Mouse (Mus musculus) embryo, embryonic 11 days (tissue): ENCODE measurements around the gene Dlg2.
A peak's percentile ranks its signal among the peaks of the same experiment; 100 is the strongest.

Experiments
- DNase-seq: peaks from one replicate; pipeline ENCODE4 v3.0.0-alpha.2; 2015

Dlg2 gene

GRCm38 (mm10) chr7:91456796-91457195 is 980.3 kb downstream of the Dlg2 start:
- DNase-seq = no peak

GRCm38 (mm10) chr7:91457207-91457606 is 980.7 kb downstream of the Dlg2 start:
- DNase-seq = peak; percentile 78

- no peak for DNase-seq
Measured at GRCm38 (mm10) chr7:91461352-91461751, 984.9 kb downstream of the Dlg2 start.

GRCm38 (mm10) chr7:91463256-91463655 is 986.8 kb downstream of the Dlg2 start:
- DNase-seq = no peak

- no peak for DNase-seq
Measured at GRCm38 (mm10) chr7:91467061-91467460, 990.6 kb downstream of the Dlg2 start.

- no peak for DNase-seq
Measured at GRCm38 (mm10) chr7:91479145-91479544, 1002.7 kb downstream of the Dlg2 start.

- DNase-seq = no peak
Measured at GRCm38 (mm10) chr7:91481574-91482197, 1005.2 kb downstream of the Dlg2 start.

- DNase-seq = no peak
Measured at GRCm38 (mm10) chr7:91493234-91493633, 1016.8 kb downstream of the Dlg2 start.

GRCm38 (mm10) chr7:91495526-91495925 is 1019.1 kb downstream of the Dlg2 start:
- no peak for DNase-seq

GRCm38 (mm10) chr7:91511119-91511518 is 1034.6 kb downstream of the Dlg2 start:
- DNase-seq = no peak

- no peak for DNase-seq
Measured at GRCm38 (mm10) chr7:91514445-91514844, 1038.0 kb downstream of the Dlg2 start.

- no peak for DNase-seq
Measured at GRCm38 (mm10) chr7:91516225-91516624, 1039.8 kb downstream of the Dlg2 start.

GRCm38 (mm10) chr7:91525859-91526258 is 1049.4 kb downstream of the Dlg2 start:
- DNase-seq = no peak

GRCm38 (mm10) chr7:91542597-91543285 is 1066.3 kb downstream of the Dlg2 start:
- DNase-seq = peak; percentile 43

GRCm38 (mm10) chr7:91543286-91543650 is 1066.8 kb downstream of the Dlg2 start:
- DNase-seq = no peak

GRCm38 (mm10) chr7:91544600-91544999 is 1068.1 kb downstream of the Dlg2 start:
- DNase-seq = no peak

GRCm38 (mm10) chr7:91548796-91549195 is 1072.3 kb downstream of the Dlg2 start:
- no peak for DNase-seq

GRCm38 (mm10) chr7:91557582-91557981 is 1081.1 kb downstream of the Dlg2 start:
- no peak for DNase-seq

- DNase-seq = no peak
Measured at GRCm38 (mm10) chr7:91567423-91567822, 1091.0 kb downstream of the Dlg2 start.

GRCm38 (mm10) chr7:91570969-91571368 is 1094.5 kb downstream of the Dlg2 start:
- DNase-seq = no peak

GRCm38 (mm10) chr7:91572666-91573065 is 1096.2 kb downstream of the Dlg2 start:
- DNase-seq = no peak

- no peak for DNase-seq
Measured at GRCm38 (mm10) chr7:91573321-91573720, 1096.8 kb downstream of the Dlg2 start.

- no peak for DNase-seq
Measured at GRCm38 (mm10) chr7:91576216-91576615, 1099.7 kb downstream of the Dlg2 start.

- no peak for DNase-seq
Measured at GRCm38 (mm10) chr7:91582203-91582602, 1105.7 kb downstream of the Dlg2 start.

- DNase-seq = no peak
Measured at GRCm38 (mm10) chr7:91583566-91583965, 1107.1 kb downstream of the Dlg2 start.
